In genomic region chr11:50371399-50371841, GRCm38 (mm10) we compare ENCODE assay signal across 8 mouse cellular contexts. TPM values are rescaled to one million over a fixed set of nuclear protein-coding genes. Genes with fewer than 3 reads are reported as not detected.
DNase-seq lines count a peak whose midpoint lies in the region; ATAC-seq and TF ChIP-seq lines count a peak whose summit lies in the region.

No protein-coding gene starts in this region.

- H3K9me3 ChIP-seq in intestine, embryonic 16.5 days (ENCODE audit: control insufficient read depth, low read length): no peaks in the 10 kb centered on the region
- H3K9me3 ChIP-seq in liver, embryonic 13.5 days (replicated peaks): no peaks in the 10 kb centered on the region
- no peaks in the 10 kb centered on the region for H3K9me3 ChIP-seq in stomach, embryonic 15.5 days

- H3K9ac ChIP-seq in intestine, embryonic 16.5 days (ENCODE audit: low read depth, low read length): peak overlapping the region; percentile 74
- peak overlapping the region; percentile 75 for H3K9ac ChIP-seq in liver, embryonic 13.5 days
- peak overlapping the region; percentile 49; the same call in 1 of the 2 replicates for H3K9ac ChIP-seq in stomach, embryonic 15.5 days

- peak; percentile 39 for DNase-seq in 3134 (ENCODE audit: extremely low read depth, insufficient read length, low spot score)
- peak; percentile 77 for DNase-seq in R1 (ENCODE audit: low read depth, low spot score)
- DNase-seq in cerebellum, postnatal 25 days: peak; percentile 81 to 86
- DNase-seq in gastrocnemius, adult 2 months: peak; percentile 66
- DNase-seq in liver, embryonic 13.5 days: peak; percentile 37
- peak; percentile 82 for DNase-seq in naive thymus-derived CD4-positive, alpha-beta T cell, adult 2 months (ENCODE audit: low read depth)

- intact Hi-C loops in gastrocnemius, adult 2 months (cut with DNase I): no loop called here

- peaks cover 7% of the 10 kb centered on the region for H3K4me1 ChIP-seq in intestine, embryonic 16.5 days (ENCODE audit: control insufficient read depth, insufficient read depth, low read length)
- peaks cover 27% of the 10 kb centered on the region for H3K4me1 ChIP-seq in liver, embryonic 13.5 days (replicated peaks)
- peaks cover 3% of the 10 kb centered on the region for H3K4me1 ChIP-seq in stomach, embryonic 15.5 days

- WGBS in intestine, embryonic 16.5 days: 2% methylated on average over 18 of the region's 18 CpGs
- WGBS in liver, embryonic 13.5 days (ENCODE audit: insufficient replicate concordance): 2% methylated on average over 18 of the region's 18 CpGs
- 3% methylated on average over 18 of the region's 18 CpGs for WGBS in stomach, embryonic 15.5 days

- peak overlapping the region; percentile 65 for H3K4me3 ChIP-seq in gastrocnemius, adult 2 months
- H3K4me3 ChIP-seq in intestine, embryonic 16.5 days (ENCODE audit: low read length): peak overlapping the region; percentile 44
- H3K4me3 ChIP-seq in liver, embryonic 13.5 days (replicated peaks): peak overlapping the region; percentile 55
- peak overlapping the region; percentile 37 for H3K4me3 ChIP-seq in stomach, embryonic 15.5 days (replicated peaks)

- H3K27me3 ChIP-seq in intestine, embryonic 16.5 days (replicated peaks; ENCODE audit: control insufficient read depth, insufficient read depth, low read length): no peaks in the 10 kb centered on the region
- H3K27me3 ChIP-seq in liver, embryonic 13.5 days: no peaks in the 10 kb centered on the region
- no peaks in the 10 kb centered on the region for H3K27me3 ChIP-seq in stomach, embryonic 15.5 days (replicated peaks)

- ATAC-seq in intestine, embryonic 16.5 days: 0 out of 2 replicates have a peak, but pooled peaks have one; percentile 52
- ATAC-seq in liver, embryonic 13.5 days (ENCODE audit: low read depth): 0 out of 2 replicates have a peak, but pooled peaks have one; percentile 44
- ATAC-seq in stomach, embryonic 15.5 days (ENCODE audit: insufficient read depth, low FRiP score, low read depth): no peak

- H3K27ac ChIP-seq in gastrocnemius, adult 2 months: peak overlapping the region; percentile 78
- H3K27ac ChIP-seq in intestine, embryonic 16.5 days (ENCODE audit: low read length): no peak overlapping the region
- no peak overlapping the region; the same call in 1 of the 2 replicates for H3K27ac ChIP-seq in liver, embryonic 13.5 days
- no peak overlapping the region for H3K27ac ChIP-seq in stomach, embryonic 15.5 days

- H3K4me2 ChIP-seq in intestine, embryonic 16.5 days (ENCODE audit: low read depth, low read length): peak overlapping the region; percentile 74
- peak overlapping the region; percentile 76 for H3K4me2 ChIP-seq in liver, embryonic 13.5 days
- H3K4me2 ChIP-seq in stomach, embryonic 15.5 days: peak overlapping the region; percentile 61

- TF ChIP-seq CTCF in gastrocnemius, adult 2 months (IDR thresholded peaks at IDR 0.05): peak; percentile 58

- no peaks in the 10 kb centered on the region for H3K36me3 ChIP-seq in intestine, embryonic 16.5 days (ENCODE audit: control insufficient read depth, insufficient read depth, low read length)
- no peaks in the 10 kb centered on the region for H3K36me3 ChIP-seq in liver, embryonic 13.5 days
- H3K36me3 ChIP-seq in stomach, embryonic 15.5 days: no peaks in the 10 kb centered on the region

RNA-seq across cellular contexts. Expression of gene Hnrnph1, which starts 5.4 kb away (rescaled TPM):
- 100 to 1,000 TPM; 109 to 114 TPM for total RNA-seq in gastrocnemius, adult 2 months (2021)
- 243 and 262 TPM in 2 replicates for polyA plus RNA-seq in intestine, embryonic 16.5 days (2015; fragmentation: Nextera tagmentation; extraction: Ambion mirVana)
- 124 and 144 TPM in 2 replicates for polyA plus RNA-seq in liver, embryonic 13.5 days (2015; fragmentation: Nextera tagmentation; extraction: Ambion mirVana)
- polyA plus RNA-seq in stomach, embryonic 15.5 days (2015; fragmentation: Nextera tagmentation; extraction: Ambion mirVana): 363 and 370 TPM in 2 replicates

RNA-seq across cellular contexts. Expression of gene Cby3, which starts 17.2 kb away (rescaled TPM):
- total RNA-seq in gastrocnemius, adult 2 months (2021): not detected
- 0.20 and 0.21 TPM in 2 replicates for polyA plus RNA-seq in intestine, embryonic 16.5 days (2015; fragmentation: Nextera tagmentation; extraction: Ambion mirVana)
- not detected in 2 replicates for polyA plus RNA-seq in liver, embryonic 13.5 days (2015; fragmentation: Nextera tagmentation; extraction: Ambion mirVana)
- 0.32 and 0.53 TPM in 2 replicates for polyA plus RNA-seq in stomach, embryonic 15.5 days (2015; fragmentation: Nextera tagmentation; extraction: Ambion mirVana)

RNA-seq across cellular contexts. Expression of gene Canx, which starts 45.9 kb away (rescaled TPM):
- 100 to 1,000 TPM in 1 of 2 experiments, 10 to 100 TPM in 1; 94.2 to 123 TPM for total RNA-seq in gastrocnemius, adult 2 months (2021)
- 347 and 362 TPM in 2 replicates for polyA plus RNA-seq in intestine, embryonic 16.5 days (2015; fragmentation: Nextera tagmentation; extraction: Ambion mirVana)
- polyA plus RNA-seq in liver, embryonic 13.5 days (2015; fragmentation: Nextera tagmentation; extraction: Ambion mirVana): 213 and 261 TPM in 2 replicates
- 334 and 361 TPM in 2 replicates for polyA plus RNA-seq in stomach, embryonic 15.5 days (2015; fragmentation: Nextera tagmentation; extraction: Ambion mirVana)

RNA-seq across cellular contexts. Expression of gene Rufy1, which starts 59.5 kb away (rescaled TPM):
- total RNA-seq in gastrocnemius, adult 2 months (2021): 10 to 100 TPM; 24.3 to 27.0 TPM
- 19.5 and 20.2 TPM in 2 replicates for polyA plus RNA-seq in intestine, embryonic 16.5 days (2015; fragmentation: Nextera tagmentation; extraction: Ambion mirVana)
- polyA plus RNA-seq in liver, embryonic 13.5 days (2015; fragmentation: Nextera tagmentation; extraction: Ambion mirVana): 8.2 and 9.8 TPM in 2 replicates
- 20.5 and 20.7 TPM in 2 replicates for polyA plus RNA-seq in stomach, embryonic 15.5 days (2015; fragmentation: Nextera tagmentation; extraction: Ambion mirVana)
